Mouse (Mus musculus) 416B (cell line): ENCODE data around the gene Polr1c.

Source experiments
- DNase-seq: peaks from one replicate; pipeline ENCODE4 v3.0.0; 2011; ENCODE audit warnings: low read depth

The Polr1c gene

GRCm38 (mm10) chr17:46210550-46210949 lies 37.3 kb downstream of the Polr1c start:
- DNase-seq, result no peak

GRCm38 (mm10) chr17:46206676-46207075 lies 41.2 kb downstream of the Polr1c start:
- DNase-seq, result no peak

GRCm38 (mm10) chr17:46203078-46203477 lies 44.8 kb downstream of the Polr1c start:
- DNase-seq, result no peak

GRCm38 (mm10) chr17:46202421-46203071 lies 45.3 kb downstream of the Polr1c start, which contains the start of the genes Polh and Xpo5:
TSS of gene Polh (minus strand) at chr17:46202645.
TSS of gene Xpo5 (plus strand) at chr17:46202782.
- peak; percentile 95 for DNase-seq

GRCm38 (mm10) chr17:46201151-46201550 lies 46.7 kb downstream of the Polr1c start:
- DNase-seq, result peak; percentile 75
